Mouse (Mus musculus) gastrocnemius, postnatal 10 days (tissue): ENCODE data around the gene Cdh10. TPM values are rescaled to one million over a fixed set of nuclear protein-coding genes. Genes with fewer than 3 reads are reported as not detected.

Source experiments
- DNase-seq: peaks from one replicate; pipeline ENCODE4 v3.0.0; 2021; ENCODE audit warnings: mixed read lengths
- total RNA-seq, 2 experiments: library from RNA; stranded (reverse); gene quantifications; 2 replicates each; pipeline ENCODE4 v1.2.3; 2021

The Cdh10 gene
- total RNA-seq, 2 experiments from 2014 or later: 0.27 to 0.40 TPM

DNA sequence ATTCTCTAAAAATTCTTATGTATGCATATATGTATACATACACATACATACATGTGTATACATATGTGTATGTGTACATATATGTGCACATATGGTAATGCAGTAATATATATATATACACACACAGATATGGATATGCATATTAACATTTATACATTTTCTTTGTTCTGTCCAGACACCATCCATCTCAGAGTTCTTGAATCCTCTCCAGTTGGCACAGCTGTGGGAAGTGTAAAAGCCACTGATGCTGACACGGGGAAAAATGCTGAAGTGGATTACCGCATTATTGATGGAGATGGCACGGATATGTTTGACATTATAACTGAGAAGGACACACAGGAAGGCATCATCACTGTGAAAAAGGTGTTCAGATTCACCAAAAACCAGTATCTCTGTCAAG lies 166.1 kb downstream of the Cdh10 start:
- no peak for DNase-seq

DNA sequence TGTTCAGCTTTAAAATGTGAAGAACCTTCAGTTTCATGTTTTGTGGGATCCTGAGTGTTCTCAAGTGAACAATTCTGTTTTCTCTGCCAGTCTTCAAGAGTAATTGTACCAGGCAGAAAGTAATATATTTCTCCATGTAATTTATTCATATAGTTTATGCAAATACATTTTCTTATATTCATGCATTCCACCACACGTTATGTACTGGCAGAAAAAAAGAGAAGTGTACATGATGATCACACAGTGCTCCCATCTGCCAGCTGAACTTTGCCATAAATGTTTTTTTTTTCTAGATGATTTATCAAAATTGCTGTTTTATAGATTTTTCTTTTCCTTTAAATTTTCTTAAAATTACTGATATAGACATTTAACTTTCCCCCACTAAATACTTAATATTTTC lies 168.9 kb downstream of the Cdh10 start:
- DNase-seq: no peak

DNA sequence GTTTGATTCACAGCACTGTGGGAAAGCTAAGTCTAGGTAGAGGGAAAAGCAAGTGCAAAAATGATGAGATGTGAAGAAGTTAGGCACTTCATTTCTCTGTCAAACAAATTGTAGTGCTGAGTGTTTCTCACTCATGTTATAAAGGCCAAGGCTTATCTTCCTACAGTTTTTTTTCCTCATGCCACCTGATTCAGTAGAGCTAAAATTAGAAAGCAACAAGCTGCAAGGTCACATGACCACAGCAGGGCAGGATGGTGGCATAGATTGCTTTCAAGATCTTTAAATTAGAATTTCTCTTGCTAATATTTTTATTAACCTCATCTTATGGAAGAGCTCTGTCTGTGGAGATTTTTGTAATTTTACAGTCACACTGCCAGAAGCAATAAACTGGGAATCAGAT lies 174.8 kb downstream of the Cdh10 start:
- no peak for DNase-seq

DNA sequence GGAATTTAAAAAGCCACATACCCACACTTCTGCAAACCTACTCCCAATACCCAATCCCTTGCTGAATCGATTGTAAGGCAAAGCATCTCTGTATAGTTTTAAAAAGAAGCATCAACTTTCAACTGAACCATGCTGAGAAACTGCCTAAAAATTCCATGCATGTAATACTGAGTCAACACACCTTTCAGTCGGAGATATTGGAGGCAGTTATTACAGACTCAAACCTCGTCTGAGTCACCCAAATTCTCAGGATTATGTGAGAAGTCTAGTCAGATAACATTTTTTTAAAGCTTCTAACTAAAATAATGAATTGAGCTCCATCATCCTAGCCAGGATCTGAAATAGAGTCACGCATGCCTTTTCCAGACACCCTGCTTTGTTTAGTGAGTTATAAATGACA lies 175.5 kb downstream of the Cdh10 start:
- no peak for DNase-seq

DNA sequence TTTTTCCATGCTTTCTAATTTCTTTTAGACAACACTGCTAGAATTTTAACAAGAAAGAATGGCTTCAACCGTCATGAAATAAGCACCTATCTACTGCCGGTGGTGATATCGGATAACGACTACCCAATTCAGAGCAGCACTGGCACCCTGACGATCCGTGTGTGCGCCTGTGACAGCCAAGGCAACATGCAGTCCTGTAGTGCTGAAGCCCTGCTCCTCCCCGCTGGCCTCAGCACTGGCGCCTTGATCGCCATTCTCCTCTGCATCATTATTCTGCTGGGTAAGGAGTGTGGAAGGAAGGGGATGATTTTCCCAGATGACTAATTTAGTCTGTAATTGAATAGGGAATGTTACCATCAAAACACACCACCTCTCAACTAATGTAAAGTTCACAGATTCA lies 192.1 kb downstream of the Cdh10 start:
- DNase-seq: no peak

DNA sequence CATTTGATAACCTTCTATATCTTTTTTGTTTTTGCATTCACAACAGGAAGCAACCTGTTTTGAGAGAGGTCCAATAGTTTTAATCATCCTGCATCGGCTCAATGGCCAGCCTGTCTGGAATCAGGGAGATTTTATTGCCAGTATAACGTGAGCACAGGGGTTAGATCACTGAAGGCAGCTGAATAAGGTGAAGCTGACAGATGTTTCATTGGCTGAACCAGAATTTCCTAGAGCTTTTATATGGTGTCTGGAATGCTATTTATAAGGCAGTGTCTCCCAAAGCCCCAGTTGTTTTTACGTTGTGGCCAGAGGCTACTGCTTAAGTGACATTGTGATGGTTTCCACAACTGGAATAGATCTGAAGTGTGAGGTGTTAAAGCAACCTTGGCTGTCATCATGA lies 214.2 kb downstream of the Cdh10 start:
- no peak for DNase-seq

DNA sequence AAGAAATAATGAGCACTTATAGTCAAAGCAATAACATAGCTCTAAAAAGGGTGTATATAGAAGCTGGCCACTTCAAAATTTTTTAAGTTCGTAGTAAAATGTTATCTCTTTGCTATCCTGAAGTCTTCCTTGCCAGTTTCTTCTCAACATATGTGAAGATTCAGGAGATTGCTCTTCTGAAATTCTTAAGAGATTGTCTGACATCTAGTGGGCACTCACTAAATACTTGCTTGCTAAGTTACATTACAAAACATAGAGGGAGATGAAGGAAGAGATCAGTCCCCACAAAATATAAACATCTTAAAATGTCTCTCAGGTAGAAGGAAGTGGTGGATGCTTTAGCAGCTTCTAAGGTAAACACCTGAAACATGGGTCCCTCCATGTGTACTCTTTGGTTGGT lies 221.3 kb downstream of the Cdh10 start:
- DNase-seq: no peak
